Mouse (Mus musculus): Measurements from ENCODE around the gene Nhp2. TPM values are rescaled to one million over a fixed set of nuclear protein-coding genes. Genes with fewer than 3 reads are reported as not detected.
A peak's percentile ranks its signal among the peaks of the same experiment; 100 is the strongest.
"Not testable (repeated sequence)": the region's sequence is repeated elsewhere in the genome, so short reads cannot be mapped to it uniquely, and the experiment has no call there.

Gene Nhp2
- total RNA-seq, 2 experiments from 2014 or later: 19.5 to 21.3 TPM

- no peak for DNase-seq
- intact Hi-C loops (cut with DNase I): no loop called here
Observed at GRCm38 (mm10) chr11:51629651-51630314, 10.2 kb downstream of the Nhp2 start.

- intact Hi-C loops (cut with DNase I): no loop called here
- no peak for DNase-seq
Observed at GRCm38 (mm10) chr11:51632130-51632753, 12.7 kb downstream of the Nhp2 start.

- DNase-seq; intact Hi-C loops (cut with DNase I): not testable (repeated sequence)
Observed at GRCm38 (mm10) chr11:51633200-51633599, 13.7 kb downstream of the Nhp2 start.

- intact Hi-C loops (cut with DNase I): no loop called here
- DNase-seq: no peak
Observed at GRCm38 (mm10) chr11:51633721-51634120, 14.2 kb downstream of the Nhp2 start.

- intact Hi-C loops (cut with DNase I): no loop called here
- no peak for DNase-seq
Observed at GRCm38 (mm10) chr11:51635127-51635524, 15.6 kb downstream of the Nhp2 start.

GRCm38 (mm10) chr11:51635525-51636322 is 16.2 kb downstream of the Nhp2 start, which contains the start of gene Rmnd5b:
Gene Rmnd5b (minus strand): TSS chr11:51635896.
- DNase-seq: peak; percentile 89 to 90
- intact Hi-C loops (cut with DNase I): no loop called here

- peak; percentile 55 to 65 for DNase-seq
- intact Hi-C loops (cut with DNase I): no loop called here
Observed at GRCm38 (mm10) chr11:51636323-51636684, 16.8 kb downstream of the Nhp2 start.

GRCm38 (mm10) chr11:51637971-51638414 is 18.5 kb downstream of the Nhp2 start:
- peak; percentile 48 to 50 for DNase-seq
- intact Hi-C loops (cut with DNase I): no loop called here

GRCm38 (mm10) chr11:51638497-51638896 is 19.0 kb downstream of the Nhp2 start:
- intact Hi-C loops (cut with DNase I): no loop called here
- DNase-seq: no peak

- intact Hi-C loops (cut with DNase I): no loop called here
- no peak for DNase-seq
Observed at GRCm38 (mm10) chr11:51640748-51641147, 21.2 kb downstream of the Nhp2 start.

- no peak for DNase-seq
- intact Hi-C loops (cut with DNase I): no loop called here
Observed at GRCm38 (mm10) chr11:51643202-51643601, 23.7 kb downstream of the Nhp2 start.

- DNase-seq: no peak
- intact Hi-C loops (cut with DNase I): no loop called here
Observed at GRCm38 (mm10) chr11:51643761-51644160, 24.2 kb downstream of the Nhp2 start.

GRCm38 (mm10) chr11:51644217-51644616 is 24.7 kb downstream of the Nhp2 start:
- intact Hi-C loops (cut with DNase I): no loop called here
- no peak for DNase-seq

GRCm38 (mm10) chr11:51645293-51645692 is 25.8 kb downstream of the Nhp2 start:
- intact Hi-C loops (cut with DNase I): loop anchor here (5.0 kb wide), 1 partner anchor 37 kb away; no protein-coding TSS in a partner anchor

GRCm38 (mm10) chr11:51646245-51646644 is 26.7 kb downstream of the Nhp2 start:
- no peak for DNase-seq
- intact Hi-C loops (cut with DNase I): loop anchor here (5.0 kb wide), 1 partner anchor 36 kb away; no protein-coding TSS in a partner anchor

More at GRCm38 (mm10) chr11:51645293-51645692, 25.8 kb downstream of the Nhp2 start:
- no peak for DNase-seq

- intact Hi-C loops (cut with DNase I): loop anchor here (5.0 kb wide), 1 partner anchor 35 kb away; no protein-coding TSS in a partner anchor
- peak in 1 of 2 experiments; percentile 49 for DNase-seq
Observed at GRCm38 (mm10) chr11:51646751-51647667, 27.5 kb downstream of the Nhp2 start.

GRCm38 (mm10) chr11:51648566-51648965 is 29.0 kb downstream of the Nhp2 start:
- DNase-seq: no peak
- intact Hi-C loops (cut with DNase I): loop anchor here (5.0 kb wide), 1 partner anchor 34 kb away; no protein-coding TSS in a partner anchor

- intact Hi-C loops (cut with DNase I): loop anchor here (5.0 kb wide), 1 partner anchor 33 kb away; no protein-coding TSS in a partner anchor
- no peak for DNase-seq
Observed at GRCm38 (mm10) chr11:51649111-51649888, 29.8 kb downstream of the Nhp2 start.

GRCm38 (mm10) chr11:51649889-51650199 is 30.3 kb downstream of the Nhp2 start:
- DNase-seq: no peak
- intact Hi-C loops (cut with DNase I): loop anchor here (5.0 kb wide), 2 partner anchors 32 to 33 kb away; partner anchors contain the start of gene Nhp2
